Mouse (Mus musculus) hindbrain, embryonic 15.5 days (tissue): ENCODE results near the gene Snx7. TPM values are rescaled to one million over a fixed set of nuclear protein-coding genes. Genes with fewer than 3 reads are reported as not detected.

Source experiments
- ATAC-seq: fragments of 200-750 bp; cut with Nextera tagmentation; 2 replicates; pipeline ENCODE4 v1.8.0; 2017; ENCODE audit warnings: low read depth, moderate number of reproducible peaks, moderate TSS enrichment; ENCODE audit not compliant: low FRiP score
- H3K27ac ChIP-seq: fragments of 300-500 bp; sonication (generic); replicated peaks from 2 replicates; pipeline ENCODE4 v1.5.1; 2015; ENCODE audit warnings: mild to moderate bottlenecking, inconsistent platforms
- H3K27me3 ChIP-seq: fragments of 300-500 bp; sonication (generic); 2 replicates; pipeline ENCODE4 v1.6.1; 2015; ENCODE audit warnings: control low read depth, inconsistent platforms
- H3K36me3 ChIP-seq: fragments of 300-500 bp; sonication (generic); 2 replicates; pipeline ENCODE4 v1.6.1; 2015; ENCODE audit warnings: control low read depth, inconsistent platforms
- H3K4me1 ChIP-seq: fragments of 300-500 bp; sonication (generic); replicated peaks from 2 replicates; pipeline ENCODE4 v1.6.1; 2015; ENCODE audit warnings: control low read depth, inconsistent platforms
- H3K4me2 ChIP-seq: fragments of 300-500 bp; sonication (generic); 2 replicates; pipeline ENCODE4 v1.6.1; 2015; ENCODE audit warnings: moderate library complexity, mild to moderate bottlenecking, inconsistent platforms
- H3K4me3 ChIP-seq: fragments of 300-500 bp; sonication (generic); 2 replicates; pipeline ENCODE4 v1.5.1; 2015; ENCODE audit warnings: mild to moderate bottlenecking, inconsistent platforms
- H3K9ac ChIP-seq: fragments of 300-500 bp; sonication (generic); 2 replicates; pipeline ENCODE4 v1.6.1; 2015; ENCODE audit warnings: inconsistent platforms
- H3K9me3 ChIP-seq: fragments of 300-500 bp; sonication (generic); 2 replicates; pipeline ENCODE4 v1.6.1; 2016; ENCODE audit warnings: control low read depth, inconsistent platforms
- WGBS: fragments of 180-500 bp; shearing (Covaris S2); methylation state at CpG from one replicate; pipeline ENCODE4 v1.1.7; 2015; 5-methylcytosine and 5-hydroxymethylcytosine counted together
- polyA plus RNA-seq: library from polyadenylated mRNA; unstranded; fragments of >200 nt; fragmentation: Nextera tagmentation; extraction: Ambion mirVana; gene quantifications from 2 replicates; pipeline ENCODE4 v1.2.1, GENCODE M21; 2015

Snx7 gene
- polyA plus RNA-seq, 1 experiment from 2014 or later = 9.4 TPM

GRCm38 (mm10) chr3:117853729-117854128, 15.0 kb downstream of the Snx7 start:
- no peaks in the 10 kb centered on the region for H3K9me3 ChIP-seq
- H3K9ac ChIP-seq = no peak overlapping the region
- H3K4me3 ChIP-seq = no peak overlapping the region
- ATAC-seq = no peak
- H3K27ac ChIP-seq = no peak overlapping the region
- H3K4me2 ChIP-seq = no peak overlapping the region
- no peaks in the 10 kb centered on the region for H3K27me3 ChIP-seq
- WGBS = 89% methylated on average over 3 of the region's 3 CpGs
- no peaks in the 10 kb centered on the region for H3K36me3 ChIP-seq
- no peaks in the 10 kb centered on the region for H3K4me1 ChIP-seq

- no peaks in the 10 kb centered on the region for H3K4me1 ChIP-seq
- H3K9ac ChIP-seq = no peak overlapping the region
- H3K9me3 ChIP-seq = no peaks in the 10 kb centered on the region
- no peak for ATAC-seq
- H3K4me2 ChIP-seq = no peak overlapping the region
- H3K27me3 ChIP-seq = no peaks in the 10 kb centered on the region
- no peak overlapping the region for H3K4me3 ChIP-seq
- no peaks in the 10 kb centered on the region for H3K36me3 ChIP-seq
- H3K27ac ChIP-seq = no peak overlapping the region
- 55% methylated on average over 3 of the region's 3 CpGs for WGBS
These were observed 16.7 kb downstream of the Snx7 start for GRCm38 (mm10) chr3:117852054-117852361.

GRCm38 (mm10) chr3:117851278-117852053, 17.3 kb downstream of the Snx7 start:
- WGBS = 69% methylated on average over 18 of the region's 18 CpGs
- H3K9me3 ChIP-seq = no peaks in the 10 kb centered on the region
- H3K36me3 ChIP-seq = no peaks in the 10 kb centered on the region
- no peak overlapping the region for H3K27ac ChIP-seq
- no peak for ATAC-seq
- no peak overlapping the region for H3K9ac ChIP-seq
- no peak overlapping the region; the same call in 1 of the 2 replicates for H3K4me2 ChIP-seq
- no peak overlapping the region for H3K4me3 ChIP-seq
- no peaks in the 10 kb centered on the region for H3K27me3 ChIP-seq
- no peaks in the 10 kb centered on the region for H3K4me1 ChIP-seq

- Histone ChIP-seq H3K27me3 (no peaks in the 10 kb centered on the region), H3K4me1 (no peaks in the 10 kb centered on the region), H3K4me2 (no peak overlapping the region), H3K36me3 (no peaks in the 10 kb centered on the region), H3K27ac (no peak overlapping the region), H3K9ac (no peak overlapping the region), H3K4me3 (no peak overlapping the region), H3K9me3 (no peaks in the 10 kb centered on the region)
- 83% methylated on average over 6 of the region's 6 CpGs for WGBS
- ATAC-seq = no peak
These were observed 19.9 kb downstream of the Snx7 start for GRCm38 (mm10) chr3:117848866-117849265.

- 89% methylated on average over 1 of the region's 1 CpGs for WGBS
- H3K4me2 ChIP-seq = no peak overlapping the region
- no peaks in the 10 kb centered on the region for H3K9me3 ChIP-seq
- no peak overlapping the region for H3K27ac ChIP-seq
- H3K4me1 ChIP-seq = no peaks in the 10 kb centered on the region
- H3K36me3 ChIP-seq = no peaks in the 10 kb centered on the region
- H3K4me3 ChIP-seq = no peak overlapping the region
- no peaks in the 10 kb centered on the region for H3K27me3 ChIP-seq
- no peak overlapping the region for H3K9ac ChIP-seq
- no peak for ATAC-seq
These were observed 26.1 kb downstream of the Snx7 start for GRCm38 (mm10) chr3:117842658-117843057.

GRCm38 (mm10) chr3:117839867-117840545, 28.7 kb downstream of the Snx7 start:
- Histone ChIP-seq H3K27ac (no peak overlapping the region), H3K4me3 (no peak overlapping the region), H3K4me2 (no peak overlapping the region), H3K4me1 (no peaks in the 10 kb centered on the region), H3K36me3 (no peaks in the 10 kb centered on the region), H3K9me3 (no peaks in the 10 kb centered on the region), H3K27me3 (no peaks in the 10 kb centered on the region), H3K9ac (no peak overlapping the region)
- no peak for ATAC-seq
- WGBS = 71% methylated on average over 12 of the region's 12 CpGs

- Histone ChIP-seq H3K4me2 (no peak overlapping the region), H3K27me3 (no peaks in the 10 kb centered on the region), H3K4me1 (no peaks in the 10 kb centered on the region), H3K36me3 (no peaks in the 10 kb centered on the region), H3K4me3 (no peak overlapping the region), H3K9me3 (no peaks in the 10 kb centered on the region), H3K9ac (no peak overlapping the region), H3K27ac (no peak overlapping the region)
- 78% methylated on average over 3 of the region's 3 CpGs for WGBS
- no peak for ATAC-seq
These were observed 30.7 kb downstream of the Snx7 start for GRCm38 (mm10) chr3:117838020-117838419.

- H3K4me2 ChIP-seq = no peak overlapping the region
- WGBS = 52% methylated on average over 6 of the region's 6 CpGs
- no peaks in the 10 kb centered on the region for H3K27me3 ChIP-seq
- H3K36me3 ChIP-seq = no peaks in the 10 kb centered on the region
- no peaks in the 10 kb centered on the region for H3K9me3 ChIP-seq
- ATAC-seq = peak; percentile 96
- no peak overlapping the region; the same call in 1 of the 2 replicates for H3K27ac ChIP-seq
- no peak overlapping the region for H3K9ac ChIP-seq
- H3K4me1 ChIP-seq = peaks cover 3% of the 10 kb centered on the region; the same call in 1 of the 2 replicates
- no peak overlapping the region for H3K4me3 ChIP-seq
These were observed 42.1 kb downstream of the Snx7 start for GRCm38 (mm10) chr3:117826486-117827200.

- no peak for ATAC-seq
These were observed 45.5 kb downstream of the Snx7 start for GRCm38 (mm10) chr3:117823218-117823617.

GRCm38 (mm10) chr3:117817635-117818034, 51.1 kb downstream of the Snx7 start:
- Histone ChIP-seq H3K4me1 (no peaks in the 10 kb centered on the region), H3K4me3 (no peak overlapping the region), H3K36me3 (no peaks in the 10 kb centered on the region), H3K27ac (no peak overlapping the region), H3K9ac (no peak overlapping the region), H3K27me3 (no peaks in the 10 kb centered on the region), H3K9me3 (no peaks in the 10 kb centered on the region), H3K4me2 (no peak overlapping the region)
- WGBS = 97% methylated on average over 1 of the region's 1 CpGs
- ATAC-seq = no peak

More at GRCm38 (mm10) chr3:117823218-117823617, 45.5 kb downstream of the Snx7 start:
- Histone ChIP-seq H3K9ac (no peak overlapping the region), H3K27me3 (no peaks in the 10 kb centered on the region), H3K27ac (no peak overlapping the region), H3K4me3 (no peak overlapping the region), H3K4me1 (peaks cover 3% of the 10 kb centered on the region; the same call in 1 of the 2 replicates), H3K9me3 (no peaks in the 10 kb centered on the region), H3K4me2 (no peak overlapping the region), H3K36me3 (no peaks in the 10 kb centered on the region)
- WGBS = 88% methylated on average over 3 of the region's 3 CpGs

GRCm38 (mm10) chr3:117814218-117814617, 54.5 kb downstream of the Snx7 start:
- Histone ChIP-seq H3K4me3 (no peak overlapping the region), H3K9ac (no peak overlapping the region), H3K36me3 (no peaks in the 10 kb centered on the region), H3K9me3 (no peaks in the 10 kb centered on the region), H3K27ac (no peak overlapping the region), H3K4me1 (no peaks in the 10 kb centered on the region), H3K4me2 (no peak overlapping the region), H3K27me3 (no peaks in the 10 kb centered on the region)
- 78% methylated on average over 2 of the region's 2 CpGs for WGBS
- no peak for ATAC-seq

GRCm38 (mm10) chr3:117812135-117812534, 56.6 kb downstream of the Snx7 start:
- ATAC-seq = no peak
- no peak overlapping the region for H3K4me2 ChIP-seq
- no peak overlapping the region for H3K27ac ChIP-seq
- H3K27me3 ChIP-seq = no peaks in the 10 kb centered on the region
- H3K9me3 ChIP-seq = no peaks in the 10 kb centered on the region
- H3K36me3 ChIP-seq = no peaks in the 10 kb centered on the region
- no peak overlapping the region for H3K4me3 ChIP-seq
- no peaks in the 10 kb centered on the region for H3K4me1 ChIP-seq
- H3K9ac ChIP-seq = no peak overlapping the region
- 90% methylated on average over 4 of the region's 4 CpGs for WGBS
